Mouse (Mus musculus) heart, postnatal 10 days (tissue): ENCODE data around the gene Fam124a. TPM values are rescaled to one million over a fixed set of nuclear protein-coding genes. Genes with fewer than 3 reads are reported as not detected.

ENCODE experiments used
- DNase-seq, 2 experiments: peaks; one replicate each; pipeline ENCODE4 v3.0.0; 2021
- intact Hi-C: fragments of 180-260 bp; cut with DNase I; formaldehyde crosslinking; loops from one replicate; pipeline ENCODE4 v1.15.1; 2025
- total RNA-seq, 2 experiments: library from RNA; stranded (reverse); gene quantifications; 2 replicates each; pipeline ENCODE4 v1.2.3; 2021

Fam124a gene
- total RNA-seq, 2 experiments from 2014 or later, result 4.5 to 4.6 TPM

DNA sequence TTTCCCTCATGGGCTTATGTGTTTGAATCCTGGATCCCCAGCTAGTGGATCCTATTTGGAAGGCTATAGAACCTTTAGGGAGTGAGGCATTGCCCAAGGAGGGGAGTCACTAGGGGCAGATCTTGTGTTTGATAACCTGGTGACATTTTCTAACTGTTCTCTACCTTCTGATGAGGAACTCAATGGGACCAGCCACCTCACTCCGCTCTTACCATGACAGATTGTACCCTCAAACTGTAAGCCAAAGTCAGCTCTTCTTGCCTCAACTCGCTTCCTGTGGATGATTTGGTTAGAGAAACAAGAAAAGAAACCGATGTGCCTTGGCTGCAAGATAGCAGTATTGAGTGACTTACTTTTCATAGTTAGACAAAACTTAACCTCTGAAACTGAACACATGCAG is 96.2 kb downstream of the Fam124a start:
- intact Hi-C loops, result no loop called here
- no peak for DNase-seq

DNA sequence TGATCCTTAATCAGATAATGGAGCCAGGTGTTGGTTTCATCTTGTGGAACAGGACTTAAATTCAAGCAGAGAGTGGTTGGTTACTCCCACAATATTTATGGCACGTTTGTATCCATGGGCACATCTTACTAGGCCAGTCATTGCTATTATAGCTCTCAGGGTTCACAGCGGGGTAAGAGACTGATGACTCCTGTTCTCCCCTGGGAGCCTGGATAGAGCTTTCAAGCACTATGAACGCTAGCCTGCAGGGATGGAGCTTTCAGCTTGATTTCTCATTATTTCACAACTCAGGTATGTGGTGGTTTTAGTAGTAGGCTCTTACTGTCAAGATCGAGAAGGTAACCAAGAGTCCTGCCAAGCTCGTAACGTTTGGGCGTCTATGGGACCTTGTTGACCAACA is 100.5 kb downstream of the Fam124a start:
- intact Hi-C loops, result no loop called here

DNA sequence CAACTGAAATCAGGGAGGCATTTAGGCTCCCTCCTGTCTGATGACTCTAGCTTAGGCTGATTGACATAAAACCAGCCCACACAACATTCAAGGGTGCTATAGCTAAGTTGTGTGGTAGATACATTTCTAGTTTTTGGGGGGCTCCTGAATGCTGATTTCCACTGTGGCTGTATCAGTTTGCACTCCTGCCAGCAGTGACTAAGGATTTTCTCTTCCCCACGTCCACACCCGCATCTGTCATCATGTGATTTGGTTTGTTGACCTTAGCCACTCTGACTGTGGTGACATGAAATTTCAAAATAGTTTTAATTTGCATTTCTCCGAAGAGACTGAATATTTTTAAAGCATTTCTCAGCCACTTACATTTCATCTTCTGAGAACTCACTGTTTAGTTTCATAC is 101.9 kb downstream of the Fam124a start:
- no peak for DNase-seq
- intact Hi-C loops, result no loop called here

More for the DNA sequence above, 100.5 kb downstream of the Fam124a start:
- DNase-seq, result no peak

Other genes starting within 250 kb of the Fam124a start
- gene Gucy1b2, start 99.4 kb upstream of the Fam124a start, total RNA-seq, result not detected
- gene Gm4131, start 11.2 kb downstream of the Fam124a start, total RNA-seq, result not detected
- gene Serpine3, start 107.9 kb downstream of the Fam124a start, total RNA-seq, result not detected
- 10 to 100 TPM; 14.3 to 22.4 TPM for gene Ints6, start 205.4 kb downstream of the Fam124a start, total RNA-seq